Mouse (Mus musculus) R1 (cell line): ENCODE measurements at regions not wholly inside any gene's neighbourhood (a gene's known extent, or its start where the extent isn't known, plus 50 kb on each side); places are given as distances from the start of the nearest gene placed in this dataset.

Experiments
- DNase-seq: peaks from one replicate; pipeline ENCODE4 v3.0.0-alpha.2; 2018; ENCODE audit warnings: low read depth, low spot score

DNA sequence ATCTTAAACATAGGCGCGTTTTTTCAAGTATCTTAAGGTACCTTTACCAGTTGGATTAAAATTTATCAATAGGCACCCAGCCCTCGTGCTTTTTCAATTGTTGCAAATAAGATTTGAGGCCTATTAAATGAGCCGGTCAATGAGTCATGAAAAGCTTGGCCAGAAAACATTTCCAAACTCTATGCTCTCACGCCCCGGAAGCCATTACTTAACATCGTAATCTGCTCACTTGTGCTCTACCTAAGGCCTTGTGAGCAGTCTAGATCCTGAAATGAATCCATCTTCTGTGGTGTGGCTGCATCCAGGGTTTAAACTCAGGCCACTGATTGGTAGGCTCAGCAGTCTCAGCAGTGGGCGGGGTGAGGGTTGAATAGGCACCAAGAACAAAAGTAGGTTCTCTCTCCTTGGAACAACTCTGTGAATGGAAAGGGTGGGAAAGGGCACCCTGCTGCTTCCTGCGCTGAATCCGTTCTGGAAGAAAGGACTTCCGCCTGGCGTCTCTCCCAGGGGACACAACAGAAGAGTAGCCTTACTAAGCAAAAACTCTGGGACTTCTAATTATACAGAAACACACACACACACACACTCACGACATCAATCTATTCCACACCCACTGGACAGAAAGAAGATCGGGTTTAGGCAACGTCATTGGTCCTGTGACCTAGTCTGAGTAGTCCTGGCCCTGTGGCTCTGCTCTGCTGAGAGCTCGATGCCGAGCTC, 53.4 kb upstream of the Fmnl2 start:
- peak; percentile 94 for DNase-seq

DNA sequence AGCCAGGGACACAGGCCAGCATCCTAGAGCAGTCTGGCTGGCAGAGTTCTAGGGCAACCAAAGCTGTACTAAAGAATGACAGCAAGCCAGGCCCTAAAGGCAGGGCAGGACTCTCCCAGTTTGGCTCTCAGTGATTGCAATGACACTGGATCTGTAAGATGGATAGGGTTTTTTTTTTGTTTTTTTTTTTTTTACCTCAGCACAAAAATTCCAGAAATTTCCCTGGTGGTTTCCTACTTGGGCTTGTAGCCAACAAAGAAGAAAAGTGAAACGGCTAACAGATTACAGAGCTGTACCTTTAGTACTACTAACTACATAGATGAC, 52.9 kb upstream of the Fmnl2 start:
- DNase-seq = no peak

DNA sequence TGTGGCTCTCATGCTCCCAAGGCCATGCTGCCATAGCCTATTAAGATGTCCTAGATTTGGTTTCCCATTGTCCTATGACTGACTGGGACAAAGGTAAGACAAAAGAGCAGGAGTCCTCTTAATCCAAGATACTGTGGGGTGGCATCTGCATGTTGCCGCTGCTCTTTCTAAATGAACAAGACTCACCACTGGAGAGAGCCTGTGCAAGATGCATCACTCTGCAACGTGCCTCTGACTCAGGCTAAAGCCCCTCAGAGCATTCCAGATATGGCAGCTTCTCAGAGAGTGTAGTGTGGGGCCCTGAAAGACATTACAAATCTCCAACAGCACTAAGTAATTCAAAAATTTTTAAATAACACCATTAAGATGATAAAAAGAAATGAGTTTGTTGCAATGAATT, 49.8 kb upstream of the Fmnl2 start:
- no peak for DNase-seq
